Mouse (Mus musculus): Measurements from ENCODE around the gene Setd1b.
A peak's percentile ranks its signal among the peaks of the same experiment; 100 is the strongest.
"Not testable (repeated sequence)": the region's sequence is repeated elsewhere in the genome, so short reads cannot be mapped to it uniquely, and the experiment has no call there.

Gene Setd1b

DNA sequence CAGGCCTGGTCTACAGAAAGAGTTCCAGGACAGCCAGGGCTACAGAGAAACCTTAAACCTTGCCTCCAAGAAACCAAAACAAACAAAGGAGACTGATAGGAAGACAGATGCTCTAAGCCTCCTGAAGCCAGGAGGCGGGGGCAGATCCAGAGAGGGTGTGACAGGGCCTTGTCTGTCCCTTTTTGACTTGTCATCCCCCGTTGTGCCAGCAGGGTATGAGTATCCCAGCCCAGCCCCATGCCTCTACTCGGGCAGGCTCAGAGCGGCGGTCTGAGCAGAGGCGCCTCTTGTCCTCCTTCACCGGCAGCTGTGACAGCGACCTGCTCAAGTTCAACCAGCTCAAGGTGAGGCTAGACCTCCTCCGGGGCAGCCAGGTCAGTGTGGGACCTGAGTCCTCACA, 20.9 kb downstream of the Setd1b start:
- DNase-seq (ENCODE audit: low spot score): no peak

GRCm38 (mm10) chr5:123166437-123166836, 24.4 kb downstream of the Setd1b start:
- DNase-seq (ENCODE audit: low spot score): no peak

DNA sequence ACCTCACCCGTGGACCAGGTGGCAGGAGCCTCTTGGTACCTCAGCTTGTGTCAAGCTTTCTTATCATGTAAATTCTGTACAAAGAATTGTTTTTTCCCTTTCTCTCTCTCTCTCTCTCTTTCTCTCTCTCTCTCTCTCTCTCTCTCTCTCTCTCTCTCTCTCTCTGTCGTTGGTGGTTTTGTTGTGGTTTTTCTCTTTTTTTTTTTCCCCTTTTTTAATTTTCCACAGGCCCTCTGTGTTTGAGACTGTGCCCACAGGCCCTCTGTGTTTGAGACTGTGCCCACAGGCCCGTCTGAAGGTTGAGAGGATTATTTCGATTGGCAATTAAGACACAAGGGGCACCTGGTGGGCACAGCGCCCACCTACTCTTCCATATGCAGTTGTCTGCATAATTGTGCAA, 25.6 kb downstream of the Setd1b start:
- no peak for DNase-seq (ENCODE audit: low spot score)

DNA sequence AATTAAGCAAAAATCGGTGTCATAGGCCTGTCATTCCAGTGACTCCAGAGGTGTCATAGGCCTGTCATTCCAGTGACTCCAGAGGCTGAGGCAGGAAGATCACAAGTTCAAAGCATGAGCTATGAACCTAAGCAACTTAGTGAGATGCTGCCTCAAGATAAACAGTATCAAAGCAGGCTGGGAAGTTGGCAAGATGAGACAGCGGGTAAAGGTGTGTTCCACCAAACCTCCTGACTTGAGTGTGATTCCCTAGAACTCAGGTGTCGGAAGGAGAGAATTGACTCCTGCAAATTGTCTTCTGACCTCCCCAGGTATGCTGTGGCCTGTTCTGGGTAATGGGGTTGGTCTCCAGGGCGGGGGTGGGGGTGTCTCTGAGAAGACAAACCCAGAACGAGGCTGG, 27.3 kb downstream of the Setd1b start, which contains the start of gene Psmd9:
Gene Psmd9, plus strand, starts transcription at position 130 of the 400 bp plus-strand sequence.
- no peak for DNase-seq (ENCODE audit: low spot score)

DNA sequence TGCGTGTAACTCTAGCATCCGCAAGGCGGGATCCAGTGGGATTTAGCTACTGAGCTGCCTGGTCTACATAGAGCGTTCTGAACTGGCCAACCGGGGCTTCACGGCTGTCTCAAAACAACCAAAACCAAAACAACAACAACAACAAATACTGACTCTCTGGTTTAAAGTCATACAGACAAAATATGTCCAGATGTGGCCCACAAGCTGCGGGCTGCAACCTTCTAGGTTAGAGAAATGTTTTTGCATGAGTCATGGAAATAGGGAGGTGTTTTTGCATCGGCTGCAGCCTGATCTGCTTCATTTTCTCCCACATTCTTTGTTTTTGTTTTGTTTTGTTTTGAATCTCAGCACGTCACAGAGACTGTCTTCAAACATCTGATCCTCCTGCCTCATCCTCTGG, 28.4 kb downstream of the Setd1b start:
- DNase-seq (ENCODE audit: low spot score): no peak

DNA sequence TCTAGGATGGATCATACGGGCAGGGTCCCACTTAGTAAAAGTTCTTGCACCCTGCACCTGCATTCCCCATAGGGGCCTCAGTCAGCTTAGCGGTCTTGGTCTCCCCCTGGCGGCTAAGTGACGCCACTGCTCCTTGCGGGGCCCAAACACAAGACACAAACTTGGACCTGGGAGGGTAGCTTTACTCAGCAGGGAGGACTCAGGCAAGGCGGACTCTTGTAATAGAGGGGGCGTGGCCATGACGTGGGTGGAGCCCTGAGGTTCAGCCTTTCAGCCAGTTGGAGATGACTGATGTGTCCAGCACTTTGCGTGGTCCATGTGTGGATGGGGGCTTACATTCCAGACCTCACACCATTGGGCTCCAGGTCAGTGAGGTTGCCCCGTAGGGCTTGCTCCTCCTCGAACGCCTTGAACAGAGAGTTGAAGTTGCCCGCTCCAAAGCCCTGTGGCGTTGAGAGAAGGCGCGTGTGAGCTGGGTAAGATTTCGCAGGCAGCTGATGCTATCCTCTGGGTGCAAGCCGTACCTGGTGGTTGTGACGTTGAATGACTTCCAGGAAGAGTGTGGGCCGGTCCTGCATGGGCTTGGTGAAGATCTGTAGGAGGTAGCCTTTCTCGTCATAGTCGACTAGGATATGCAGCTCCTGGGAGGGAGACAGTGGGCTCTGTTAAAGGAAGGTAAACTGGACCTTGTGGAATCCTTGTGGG, 29.8 kb downstream of the Setd1b start:
- DNase-seq (ENCODE audit: low spot score): peak; percentile 83

- DNase-seq (ENCODE audit: low spot score): no peak
Measured at GRCm38 (mm10) chr5:123178792-123179191, 36.8 kb downstream of the Setd1b start.

DNA sequence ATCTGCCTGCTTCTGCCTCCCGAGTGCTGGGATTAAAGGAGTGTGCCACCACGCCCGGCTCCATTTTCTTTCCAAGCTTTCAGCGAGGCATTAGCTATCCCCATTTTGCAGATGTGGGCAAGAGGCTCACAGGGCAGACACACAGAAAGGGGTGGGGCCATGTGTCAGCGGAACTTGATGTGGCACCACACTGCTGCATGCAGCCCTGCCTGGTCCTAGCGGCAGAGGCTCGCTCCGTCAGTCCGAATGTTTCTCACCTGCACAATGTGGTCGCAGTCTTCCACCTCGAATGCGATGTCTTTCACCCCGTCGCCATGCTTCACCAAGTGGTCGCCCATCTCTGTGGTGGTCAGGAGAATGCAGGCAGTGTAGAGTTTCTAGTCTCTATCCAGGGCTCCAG, 38.4 kb downstream of the Setd1b start:
- no peak for DNase-seq (ENCODE audit: low spot score)

DNA sequence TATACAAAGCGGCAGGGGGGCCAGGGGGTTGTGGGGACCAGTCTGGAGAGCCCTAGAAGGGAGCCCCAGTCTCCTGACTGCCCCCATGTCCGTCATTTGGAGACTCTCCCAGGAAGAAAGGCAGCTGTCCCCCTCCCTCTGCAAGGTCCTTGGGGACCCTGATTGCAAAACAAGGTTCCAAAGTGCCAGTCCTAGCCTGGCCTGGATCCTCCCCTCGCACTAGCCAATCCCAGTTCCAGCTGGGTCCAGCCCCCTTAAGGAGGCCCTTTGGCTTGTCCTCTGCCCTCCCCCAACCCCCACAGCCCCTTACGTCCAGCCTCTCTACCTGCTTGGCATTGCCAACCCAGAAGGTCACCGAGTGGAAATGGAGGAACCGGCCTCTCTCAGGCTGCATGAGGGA, 39.5 kb downstream of the Setd1b start:
- DNase-seq (ENCODE audit: low spot score): no peak

DNA sequence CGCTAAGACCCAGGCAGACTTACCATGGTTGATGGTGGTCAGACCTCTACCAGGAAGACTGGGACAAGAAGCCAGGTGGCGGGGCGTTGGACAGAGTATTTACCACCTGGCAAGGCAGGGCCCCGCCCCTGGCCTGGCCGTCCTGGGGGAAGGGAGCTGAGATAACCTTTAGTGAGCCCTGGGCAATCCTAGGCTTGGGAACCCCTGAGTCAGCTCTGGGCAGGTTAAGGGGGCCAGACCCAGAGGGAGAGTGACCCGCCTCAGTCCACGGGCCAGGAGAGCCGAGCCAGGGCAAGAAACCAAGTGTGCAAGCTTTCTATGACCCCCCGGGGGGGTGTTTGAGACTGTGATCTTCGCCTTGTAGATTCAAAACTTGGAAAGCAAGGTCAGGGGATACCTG, 40.7 kb downstream of the Setd1b start, which contains the start of gene Hpd:
Gene Hpd, minus strand, starts transcription at position 77 of the 400 bp plus-strand sequence.
- no peak for DNase-seq (ENCODE audit: low spot score)

- no peak for DNase-seq (ENCODE audit: low spot score)
Measured at GRCm38 (mm10) chr5:123185966-123186365, 44.0 kb downstream of the Setd1b start.

- no peak for DNase-seq (ENCODE audit: low spot score)
Measured at GRCm38 (mm10) chr5:123187306-123187705, 45.3 kb downstream of the Setd1b start.

GRCm38 (mm10) chr5:123190912-123191311, 48.9 kb downstream of the Setd1b start:
- no peak for DNase-seq (ENCODE audit: low spot score)

GRCm38 (mm10) chr5:123191427-123191826, 49.4 kb downstream of the Setd1b start:
- no peak for DNase-seq (ENCODE audit: low spot score)

DNA sequence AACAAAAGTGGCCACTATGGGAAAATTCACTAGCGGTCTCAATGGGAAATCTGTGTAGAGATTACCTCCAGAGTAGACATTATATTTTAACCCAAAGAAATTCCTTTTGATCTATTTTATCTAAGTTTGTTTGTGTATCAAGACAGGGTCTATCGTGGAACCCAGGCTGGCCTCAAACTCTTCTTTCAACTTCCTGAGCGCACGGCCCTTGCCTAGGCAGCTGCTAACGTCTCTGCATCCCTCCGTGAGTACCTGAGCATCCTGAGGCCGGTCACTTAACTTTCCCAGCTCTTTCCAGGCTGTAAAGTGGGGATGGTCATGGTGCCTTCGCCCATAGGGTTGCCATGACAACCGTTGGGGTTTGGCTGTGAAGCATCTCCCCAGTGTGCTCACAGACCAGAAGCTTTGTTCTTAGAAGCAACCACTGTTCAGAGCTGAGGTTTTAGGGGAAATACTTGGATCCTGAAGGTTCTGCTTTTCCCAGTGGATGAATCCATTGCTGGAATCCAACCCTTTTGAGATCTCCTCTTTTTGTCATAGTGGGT, 50.7 kb downstream of the Setd1b start:
- no peak for DNase-seq (ENCODE audit: low spot score)

GRCm38 (mm10) chr5:123193436-123193835, 51.4 kb downstream of the Setd1b start:
- no peak for DNase-seq (ENCODE audit: low spot score)

- no peak for DNase-seq (ENCODE audit: low spot score)
Measured at GRCm38 (mm10) chr5:123194856-123195255, 52.9 kb downstream of the Setd1b start.

- no peak for DNase-seq (ENCODE audit: low spot score)
Measured at GRCm38 (mm10) chr5:123195500-123196000, 53.6 kb downstream of the Setd1b start.

GRCm38 (mm10) chr5:123196746-123197145, 54.8 kb downstream of the Setd1b start:
- no peak for DNase-seq (ENCODE audit: low spot score)

DNA sequence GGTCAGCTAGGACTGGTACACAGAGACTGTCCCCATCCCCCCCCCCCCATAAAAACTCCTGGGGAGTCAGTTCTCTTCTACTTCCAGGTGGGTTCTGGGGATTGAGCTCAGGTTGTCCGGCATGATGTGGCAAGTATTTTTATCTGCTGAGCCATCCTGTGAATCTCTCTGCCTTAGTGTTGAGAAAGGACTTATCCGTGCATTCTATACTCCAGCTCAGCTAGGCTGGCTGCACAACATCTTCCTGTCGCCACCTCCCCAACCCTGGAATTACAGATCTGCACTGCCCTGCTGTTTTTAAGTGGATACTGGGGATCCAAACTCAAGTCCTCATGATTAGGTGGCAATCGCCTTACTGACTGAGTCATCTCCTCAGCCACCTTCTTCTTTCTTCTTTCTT, 56.5 kb downstream of the Setd1b start:
- DNase-seq (ENCODE audit: low spot score): no peak

GRCm38 (mm10) chr5:123200816-123201522, 59.0 kb downstream of the Setd1b start:
- not testable (repeated sequence) for DNase-seq (ENCODE audit: low spot score)

- no peak for DNase-seq (ENCODE audit: low spot score)
Measured at GRCm38 (mm10) chr5:123201523-123201892, 59.5 kb downstream of the Setd1b start.

DNA sequence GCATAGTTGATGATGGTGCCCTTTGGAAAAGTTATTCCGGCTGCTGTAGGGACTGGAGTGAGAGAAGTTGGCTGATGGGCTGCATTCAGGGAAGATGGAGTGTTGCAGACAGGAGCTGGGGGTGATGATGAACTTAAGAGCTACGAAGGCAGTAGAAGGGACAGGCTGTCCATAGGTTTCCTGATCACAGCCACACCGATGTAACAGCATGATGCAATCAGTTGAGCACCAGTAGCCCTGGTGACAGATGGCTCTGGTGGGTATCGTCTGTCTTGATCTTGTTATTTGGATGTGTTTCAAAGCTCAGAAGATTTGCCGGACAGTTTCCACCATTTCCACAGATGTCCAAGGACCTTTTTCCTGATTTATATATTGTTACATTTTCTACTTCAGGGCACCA, 60.0 kb downstream of the Setd1b start:
- DNase-seq (ENCODE audit: low spot score): no peak

Data from testis, postnatal 14 days (tissue).